ENCODE assay signal across 19 mouse cellular contexts in the genomic region with DNA sequence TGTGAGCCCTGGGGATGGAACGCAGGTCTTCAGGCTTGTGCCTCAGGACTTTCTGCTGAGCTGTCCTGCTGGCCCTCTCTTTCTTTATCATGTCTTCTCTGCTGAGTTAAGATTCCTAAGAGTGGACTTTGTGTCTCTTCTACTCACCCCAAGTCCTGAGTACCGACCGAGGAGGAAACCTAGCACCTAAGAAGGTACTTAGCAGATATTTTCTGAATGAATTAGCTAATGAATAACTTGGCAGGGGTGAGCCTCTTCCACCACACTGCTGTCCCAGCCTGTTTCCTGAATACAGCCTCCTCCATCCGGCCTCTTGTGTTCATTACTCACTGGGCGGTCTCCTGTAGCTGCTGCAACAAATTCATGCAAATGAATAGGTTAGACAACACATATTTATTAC. TPM values are rescaled to one million over a fixed set of nuclear protein-coding genes. Genes with fewer than 3 reads are reported as not detected.
"Had no signal": no experiment of that assay in that cellular context is flagged by ENCODE, and none has a peak within 500 bp of the region (broad histone marks: within the 10 kb centered on the region; RNA-seq: fewer than 3 reads in every experiment).

No protein-coding gene starts in this region.

- DNase-seq: lung, adult 2 months; lung, postnatal 36 days; midbrain, embryonic 14.5 days; retina, postnatal 1 day; right cerebral cortex, postnatal 4 days had no signal

- H3K4me2 ChIP-seq: liver, embryonic 11.5 days; liver, embryonic 15.5 days; stomach, embryonic 15.5 days had no signal

- H3K4me3 ChIP-seq: left cerebral cortex, adult 2 months; limb, embryonic 10.5 days; liver, embryonic 15.5 days; midbrain, embryonic 10.5 days; myocyte; stomach, embryonic 15.5 days had no signal

- H3K9ac ChIP-seq: liver, embryonic 15.5 days; stomach, embryonic 15.5 days had no signal

- H3K27me3 ChIP-seq: liver, embryonic 15.5 days; stomach, embryonic 15.5 days had no signal

- H3K4me1 ChIP-seq: limb, embryonic 10.5 days; midbrain, embryonic 10.5 days had no signal

- H3K9me3 ChIP-seq: limb, embryonic 10.5 days; liver, embryonic 15.5 days; midbrain, embryonic 10.5 days; stomach, embryonic 15.5 days had no signal

- H3K36me3 ChIP-seq: limb, embryonic 10.5 days; liver, embryonic 15.5 days; midbrain, embryonic 10.5 days; stomach, embryonic 15.5 days had no signal

- H3K27ac ChIP-seq: left cerebral cortex, adult 2 months; limb, embryonic 10.5 days; liver, embryonic 15.5 days; midbrain, embryonic 10.5 days; stomach, embryonic 15.5 days had no signal

- ATAC-seq: hindbrain, embryonic 16.5 days; inflammation-experienced regulatory T-cells, adult 6 months; lung, postnatal 0 days had no signal

RNA-seq across cellular contexts. Expression of gene Sdr9c7, which starts 1.5 kb away (rescaled TPM):
- polyA plus RNA-seq: hindbrain, embryonic 16.5 days; inflammation-experienced regulatory T-cells, adult 6 months; limb, embryonic 10.5 days; liver, embryonic 11.5 days; liver, embryonic 15.5 days; lung, postnatal 0 days; midbrain, embryonic 10.5 days; midbrain, embryonic 14.5 days; myocyte; neural tube, embryonic 11.5 days had no signal

RNA-seq across cellular contexts. Expression of gene Rdh7, which starts 11.2 kb away (rescaled TPM):
- polyA plus RNA-seq: hindbrain, embryonic 16.5 days; inflammation-experienced regulatory T-cells, adult 6 months; limb, embryonic 10.5 days; liver, embryonic 11.5 days; lung, postnatal 0 days; midbrain, embryonic 10.5 days; midbrain, embryonic 14.5 days; myocyte; neural tube, embryonic 11.5 days; urinary bladder, adult 2 months had no signal

RNA-seq across cellular contexts. Expression of gene Rdh16f2, which starts 33.5 kb away (rescaled TPM):
- polyA plus RNA-seq: hindbrain, embryonic 16.5 days; inflammation-experienced regulatory T-cells, adult 6 months; limb, embryonic 10.5 days; limb, embryonic 14.5 days; liver, embryonic 11.5 days; lung, adult 2 months; lung, postnatal 0 days; midbrain, embryonic 10.5 days; midbrain, embryonic 14.5 days; neural tube, embryonic 11.5 days; stomach, embryonic 15.5 days; urinary bladder, adult 2 months had no signal

RNA-seq across cellular contexts. Expression of gene Rdh19, which starts 50.1 kb away (rescaled TPM):
- polyA plus RNA-seq: hindbrain, embryonic 16.5 days; inflammation-experienced regulatory T-cells, adult 6 months; limb, embryonic 10.5 days; limb, embryonic 14.5 days; liver, embryonic 11.5 days; lung, adult 2 months; lung, postnatal 0 days; midbrain, embryonic 10.5 days; midbrain, embryonic 14.5 days; myocyte; neural tube, embryonic 11.5 days; spleen, adult 2 months; stomach, embryonic 15.5 days; urinary bladder, adult 2 months had no signal
